Mouse (Mus musculus) midbrain, postnatal 0 days (tissue): ENCODE results near the gene Btbd19. TPM values are rescaled to one million over a fixed set of nuclear protein-coding genes. Genes with fewer than 3 reads are reported as not detected.

Source experiments
- ATAC-seq: fragments of 200-750 bp; cut with Nextera tagmentation; 2 replicates; pipeline ENCODE4 v1.8.0; 2017; ENCODE audit warnings: moderate number of reproducible peaks, mild to moderate bottlenecking, moderate TSS enrichment, moderate library complexity; ENCODE audit not compliant: low FRiP score
- DNase-seq: peaks from one replicate; pipeline ENCODE4 v3.0.0-alpha.2; 2015; ENCODE audit warnings: low spot score
- H3K27ac ChIP-seq: fragments of 300-500 bp; sonication (generic); 2 replicates; pipeline ENCODE4 v1.5.1; 2014; ENCODE audit warnings: low read depth, mild to moderate bottlenecking, low read length, mixed read lengths
- H3K27me3 ChIP-seq: fragments of 300-500 bp; sonication (generic); 2 replicates; pipeline ENCODE4 v1.6.1; 2014; ENCODE audit warnings: low read length, control low read depth, mixed read lengths; ENCODE audit not compliant: insufficient read depth
- H3K36me3 ChIP-seq: fragments of 300-500 bp; sonication (generic); 2 replicates; pipeline ENCODE4 v1.6.1; 2014; ENCODE audit warnings: low read length, control low read depth, mixed read lengths; ENCODE audit not compliant: insufficient read depth
- H3K4me1 ChIP-seq: fragments of 300-500 bp; sonication (generic); 2 replicates; pipeline ENCODE4 v1.6.1; 2014; ENCODE audit warnings: mild to moderate bottlenecking, control low read depth, antibody characterized with exemption, low read length, mixed read lengths; ENCODE audit not compliant: insufficient read depth
- H3K4me2 ChIP-seq: fragments of 300-500 bp; sonication (generic); 2 replicates; pipeline ENCODE4 v1.6.1; 2014; ENCODE audit warnings: low read depth, mild to moderate bottlenecking, low read length, mixed read lengths; ENCODE audit not compliant: poor library complexity, severe bottlenecking
- H3K4me3 ChIP-seq: fragments of 300-500 bp; sonication (generic); 2 replicates; pipeline ENCODE4 v1.5.1; 2014; ENCODE audit warnings: low read depth, mild to moderate bottlenecking, low read length, moderate library complexity
- H3K9ac ChIP-seq: fragments of 300-500 bp; sonication (generic); replicated peaks from 2 replicates; pipeline ENCODE4 v1.6.1; 2014; ENCODE audit warnings: mild to moderate bottlenecking, low read length, moderate library complexity, mixed read lengths; ENCODE audit not compliant: poor library complexity, severe bottlenecking
- H3K9me3 ChIP-seq: fragments of 300-500 bp; sonication (generic); 2 replicates; pipeline ENCODE4 v1.6.1; 2016; ENCODE audit warnings: low read length, control low read depth
- CTCF ChIP-seq: IDR thresholded peaks from 2 replicates; pipeline ENCODE4 v1.5.1; 2016; ENCODE audit warnings: antibody characterized with exemption, mild to moderate bottlenecking
- WGBS: fragments of 180-500 bp; shearing (Covaris S2); extraction: QIAGEN DNeasy Blood & Tissue Kit; methylation state at CpG from one replicate; pipeline ENCODE4 v1.1.7; 2014; 5-methylcytosine and 5-hydroxymethylcytosine counted together
- polyA plus RNA-seq: library from polyadenylated mRNA; unstranded; fragments of >200 nt; fragmentation: Nextera tagmentation; extraction: Ambion mirVana; gene quantifications from 2 replicates; pipeline ENCODE4 v1.2.1, GENCODE M21; 2015
- total RNA-seq: library from RNA; depleted of rRNA; stranded (reverse); fragments of >200 nt; gene quantifications from 2 replicates; pipeline ENCODE4 v1.2.3, GENCODE M21; 2014

Gene Btbd19
- total and polyA plus RNA-seq, 2 experiments from 2014 or later, result 4.2 to 7.3 TPM

DNA sequence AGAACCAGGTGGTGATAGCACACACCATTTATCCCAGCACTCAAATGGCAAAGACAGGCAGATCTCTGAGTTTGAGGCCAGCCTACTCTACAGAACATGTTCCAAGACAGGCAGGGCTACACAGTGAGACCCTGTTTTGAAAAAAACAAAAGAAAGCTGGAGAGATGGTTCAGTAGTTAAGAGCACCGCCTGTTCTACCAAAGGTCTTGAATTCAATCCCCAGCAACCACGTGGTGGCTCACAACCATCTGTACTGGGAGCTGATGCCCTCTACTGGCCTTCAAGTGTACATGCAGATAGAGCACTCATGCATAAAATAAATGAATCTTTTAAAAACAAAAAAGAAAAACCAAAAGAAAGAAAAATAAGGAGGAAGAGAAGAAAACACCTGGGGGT, 13.7 kb upstream of the Btbd19 start:
- H3K27me3 ChIP-seq, result no peaks in the 10 kb centered on the region
- 2% methylated on average over 2 of the region's 2 CpGs for WGBS
- ATAC-seq, result no peak

DNA sequence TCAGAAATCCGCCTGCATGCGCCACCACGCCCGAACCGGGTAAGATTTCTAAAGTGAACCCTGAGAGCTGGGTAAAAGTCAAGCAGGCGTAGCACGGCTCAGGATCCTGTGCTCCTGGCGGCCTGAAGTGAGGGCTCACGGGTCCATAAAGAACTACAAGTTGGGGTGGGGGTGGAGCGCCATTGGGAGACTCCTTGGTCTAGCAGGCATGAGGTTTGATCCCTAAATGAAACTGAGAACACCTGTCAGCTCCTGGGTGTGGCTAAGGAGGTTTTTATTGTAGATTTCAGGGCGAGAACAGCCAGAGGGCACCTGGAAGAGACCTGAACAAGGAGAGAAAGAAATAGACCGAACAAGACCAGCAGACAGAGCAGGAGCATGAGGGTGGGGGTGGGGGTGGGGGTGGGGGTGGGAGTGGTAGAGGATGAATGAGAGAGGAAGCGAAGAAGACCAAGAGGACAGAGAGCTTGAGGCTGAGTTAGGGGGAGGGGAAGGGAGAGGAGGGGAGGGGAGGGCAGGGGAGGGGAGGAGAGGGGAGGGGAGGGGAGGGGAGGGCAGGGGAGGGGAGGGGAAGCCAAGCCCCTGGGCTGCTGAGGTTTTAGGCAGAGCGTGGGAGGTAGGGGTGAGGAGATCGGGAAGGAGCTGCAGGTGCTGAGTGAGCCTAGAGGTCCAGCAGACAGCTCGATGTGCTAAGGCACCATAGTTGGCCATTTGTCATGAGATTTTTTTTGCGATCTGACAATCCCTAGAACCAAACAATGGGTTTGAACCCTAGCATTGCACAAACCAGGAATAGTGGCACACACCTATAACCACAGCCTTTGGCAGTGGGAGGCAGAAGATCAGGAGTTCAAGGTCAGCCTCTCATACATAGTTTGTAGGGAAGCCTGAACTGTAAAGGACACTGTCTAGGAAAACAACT, 13.0 kb upstream of the Btbd19 start:
- H3K27me3 ChIP-seq, result no peaks in the 10 kb centered on the region
- H3K9me3 ChIP-seq, result no peaks in the 10 kb centered on the region
- H3K4me2 ChIP-seq, result no peak overlapping the region
- H3K4me1 ChIP-seq, result no peaks in the 10 kb centered on the region
- WGBS, result 70% methylated on average over 16 of the region's 17 CpGs
- no peak for DNase-seq
- no peak for ATAC-seq
- no peak overlapping the region for H3K9ac ChIP-seq
- H3K4me3 ChIP-seq, result no peak overlapping the region
- H3K36me3 ChIP-seq, result no peaks in the 10 kb centered on the region
- no peak for TF ChIP-seq CTCF
- H3K27ac ChIP-seq, result no peak overlapping the region

More for the DNA sequence above, 13.7 kb upstream of the Btbd19 start:
- Histone ChIP-seq H3K4me1 (no peaks in the 10 kb centered on the region), H3K4me2 (no peak overlapping the region), H3K36me3 (no peaks in the 10 kb centered on the region), H3K9ac (no peak overlapping the region), H3K27ac (no peak overlapping the region), H3K9me3 (no peaks in the 10 kb centered on the region), H3K4me3 (no peak overlapping the region)
- peak; percentile 65 for DNase-seq
- TF ChIP-seq CTCF, result peak; percentile 79

DNA sequence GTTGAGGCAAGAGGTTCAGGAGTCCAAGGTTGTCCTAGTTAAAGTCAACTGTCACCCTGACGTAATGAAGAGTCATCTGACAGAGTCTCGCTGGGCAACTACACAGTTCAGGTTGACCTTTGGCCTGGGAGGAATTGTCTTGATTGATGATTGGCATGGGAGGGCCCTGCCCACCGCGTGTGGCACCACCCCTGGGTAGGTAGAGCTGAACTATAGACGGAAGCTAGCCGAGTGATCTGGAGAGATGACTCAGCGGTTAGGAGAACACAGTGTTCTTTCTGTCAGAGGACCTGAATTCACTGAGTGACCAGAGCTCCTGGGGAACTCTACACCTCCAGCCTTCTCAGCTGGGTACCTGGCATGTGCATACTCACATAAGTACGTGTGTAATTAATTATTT, 10.5 kb upstream of the Btbd19 start:
- no peak for ATAC-seq
- Histone ChIP-seq H3K27me3 (no peaks in the 10 kb centered on the region), H3K4me3 (no peak overlapping the region), H3K9me3 (no peaks in the 10 kb centered on the region), H3K4me2 (no peak overlapping the region), H3K9ac (no peak overlapping the region), H3K36me3 (0 out of 2 replicates have a peak, but pooled peaks cover 4% of the 10 kb centered on the region), H3K4me1 (peaks cover 7% of the 10 kb centered on the region; the same call in 1 of the 2 replicates), H3K27ac (no peak overlapping the region)
- DNase-seq, result no peak
- 24% methylated on average over 8 of the region's 8 CpGs for whole genome bisulfite sequencing
- no peak for TF ChIP-seq CTCF

DNA sequence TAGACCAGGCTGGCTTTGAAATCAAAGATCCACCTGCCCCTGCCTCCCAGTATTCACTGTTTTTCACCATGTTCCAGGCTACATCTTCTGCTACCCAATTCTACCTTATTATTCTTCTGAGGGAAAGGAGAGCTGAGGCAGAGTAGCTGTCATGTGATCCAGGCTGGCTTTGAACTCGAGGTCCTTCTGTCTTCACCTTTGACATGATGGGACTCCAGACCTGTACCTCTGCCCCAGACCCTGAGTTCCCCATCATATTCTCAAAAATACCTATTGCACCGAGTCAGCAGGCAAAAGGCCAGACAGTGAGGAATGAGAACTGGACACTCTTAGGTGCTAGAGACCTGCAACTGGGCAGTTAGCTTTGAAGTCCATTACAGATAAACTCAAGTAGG, 9.1 kb upstream of the Btbd19 start:
- no peak for ATAC-seq
- Histone ChIP-seq H3K4me2 (no peak overlapping the region), H3K4me1 (peaks cover 7% of the 10 kb centered on the region; the same call in 1 of the 2 replicates), H3K36me3 (peaks cover 15% of the 10 kb centered on the region; the same call in 1 of the 2 replicates), H3K27ac (no peak overlapping the region), H3K9ac (no peak overlapping the region), H3K27me3 (no peaks in the 10 kb centered on the region), H3K9me3 (no peaks in the 10 kb centered on the region), H3K4me3 (peak overlapping the region; percentile 83; the same call in 1 of the 2 replicates)
- TF ChIP-seq CTCF, result no peak
- DNase-seq, result no peak
- WGBS, result 33% methylated on average over 2 of the region's 2 CpGs

- Histone ChIP-seq H3K36me3 (peaks cover 18% of the 10 kb centered on the region), H3K9me3 (no peaks in the 10 kb centered on the region), H3K4me3 (peak within 1 kb of the TSS; percentile 83), H3K27me3 (no peaks in the 10 kb centered on the region), H3K4me2 (peak within 1 kb of the TSS; percentile 55), H3K9ac (peak within 1 kb of the TSS; percentile 86), H3K4me1 (peaks cover 7% of the 10 kb centered on the region; the same call in 1 of the 2 replicates), H3K27ac (peak within 1 kb of the TSS; percentile 85)
- ATAC-seq, result peak; percentile 91
- peak; percentile 99 for DNase-seq
- peak; percentile 52 for TF ChIP-seq CTCF
- WGBS, result 2% methylated on average over 34 of the region's 48 CpGs
Measured at GRCm38 (mm10) chr4:117133817-117134600, 8.5 kb upstream of the Btbd19 start, which contains the start of gene Plk3. Gene Plk3 (minus strand): TSS chr4:117133963.
